Mouse (Mus musculus): ENCODE measurements around the gene Top2b. TPM values are rescaled to one million over a fixed set of nuclear protein-coding genes. Genes with fewer than 3 reads are reported as not detected.

Top2b gene
- polyA plus RNA-seq, 1 experiment from 2014 or later, result 26.3 TPM

DNA sequence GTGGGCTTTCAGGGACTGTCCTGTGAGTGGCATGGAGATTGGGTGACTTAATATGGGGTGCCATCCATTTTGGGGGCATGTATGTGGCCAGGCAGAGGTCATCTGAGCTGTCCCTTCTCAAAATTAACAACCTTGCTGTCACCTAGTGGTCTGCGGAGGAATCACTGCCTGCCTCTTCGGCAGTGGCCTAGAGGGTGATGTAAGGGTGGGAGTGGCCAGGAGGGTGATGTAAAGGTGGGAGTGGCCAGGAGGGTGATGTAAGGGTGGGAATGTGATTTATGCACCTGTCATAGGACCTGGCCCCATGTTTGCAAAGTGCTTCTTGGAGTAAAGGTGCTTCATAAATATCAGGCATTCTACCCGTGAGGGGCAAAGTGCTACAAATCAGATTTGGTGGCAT, 82.6 kb downstream of the Top2b start:
- ATAC-seq (peak; percentile 78), DNase-seq (ENCODE audit: low spot score) (peak; percentile 64)
- no peak overlapping the region for H3K9ac ChIP-seq (replicated peaks; ENCODE audit: low read depth)
- H3K4me3 ChIP-seq (ENCODE audit: low read depth, low read length), result no peak overlapping the region
- H3K9me3 ChIP-seq (ENCODE audit: low read length), result no peaks in the 10 kb centered on the region
- no peak for TF ChIP-seq EP300 (IDR thresholded peaks at IDR 0.05)
- peak; percentile 70 for TF ChIP-seq CTCF (IDR thresholded peaks at IDR 0.05)
- H3K36me3 ChIP-seq (ENCODE audit: insufficient read depth, low read length), result no peaks in the 10 kb centered on the region
- no peaks in the 10 kb centered on the region for H3K27me3 ChIP-seq (replicated peaks; ENCODE audit: insufficient read depth, low read length)
- H3K27ac ChIP-seq (ENCODE audit: low read length), result no peak overlapping the region
- H3K4me1 ChIP-seq (ENCODE audit: insufficient read depth, low read depth, low read length), result no peaks in the 10 kb centered on the region
- WGBS, result 40% methylated on average over 3 of the region's 3 CpGs
- no peak overlapping the region for H3K4me2 ChIP-seq (replicated peaks; ENCODE audit: low read depth, low read length)

DNA sequence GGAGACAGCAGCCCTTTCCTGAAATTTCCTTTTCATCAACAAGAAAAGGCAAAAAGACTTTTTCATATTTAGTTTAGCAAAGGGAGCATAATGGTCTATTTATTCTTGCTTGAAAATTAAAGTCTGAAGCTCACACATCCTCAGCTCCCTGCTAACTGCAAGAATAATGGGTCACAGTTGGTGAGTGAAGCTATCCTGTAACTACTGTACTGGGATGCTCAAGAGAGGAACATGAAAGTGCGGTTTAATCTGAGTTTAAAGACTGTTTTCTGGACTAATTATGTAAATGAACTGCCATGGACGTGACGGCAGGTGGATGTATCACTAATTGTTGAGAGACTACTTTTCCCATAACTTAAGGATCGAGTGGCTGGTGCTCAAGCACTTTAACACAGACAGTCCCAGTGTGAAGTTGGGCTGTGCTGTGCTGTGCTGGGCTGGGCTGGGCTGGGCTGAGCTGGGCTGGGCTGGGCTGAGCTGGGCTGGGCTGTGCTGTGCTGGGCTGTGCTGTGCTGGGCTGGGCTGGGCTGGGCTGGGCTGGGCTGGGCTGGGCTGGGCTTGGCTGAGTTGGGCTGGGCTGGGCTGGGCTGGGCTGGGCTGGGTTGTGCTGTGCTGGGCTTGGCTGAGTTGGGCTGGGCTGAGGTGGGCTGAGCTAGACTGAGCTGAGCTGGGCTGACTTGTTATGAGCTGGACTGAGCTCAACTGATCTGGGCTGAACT, 83.4 kb downstream of the Top2b start:
- WGBS, result 35% methylated on average over 4 of the region's 4 CpGs
- Histone ChIP-seq H3K9ac (replicated peaks; ENCODE audit: low read depth) (no peak overlapping the region), H3K4me1 (ENCODE audit: insufficient read depth, low read depth, low read length) (no peaks in the 10 kb centered on the region), H3K27me3 (replicated peaks; ENCODE audit: insufficient read depth, low read length) (no peaks in the 10 kb centered on the region), H3K4me3 (ENCODE audit: low read depth, low read length) (no peak overlapping the region), H3K4me2 (replicated peaks; ENCODE audit: low read depth, low read length) (no peak overlapping the region), H3K27ac (ENCODE audit: low read length) (no peak overlapping the region), H3K36me3 (ENCODE audit: insufficient read depth, low read length) (no peaks in the 10 kb centered on the region), H3K9me3 (ENCODE audit: low read length) (no peaks in the 10 kb centered on the region)
- TF ChIP-seq EP300 (IDR thresholded peaks at IDR 0.05) (no peak), CTCF (IDR thresholded peaks at IDR 0.05) (no peak)
- DNase-seq (ENCODE audit: low spot score) (peak; percentile 23), ATAC-seq (peak; percentile 72)

DNA sequence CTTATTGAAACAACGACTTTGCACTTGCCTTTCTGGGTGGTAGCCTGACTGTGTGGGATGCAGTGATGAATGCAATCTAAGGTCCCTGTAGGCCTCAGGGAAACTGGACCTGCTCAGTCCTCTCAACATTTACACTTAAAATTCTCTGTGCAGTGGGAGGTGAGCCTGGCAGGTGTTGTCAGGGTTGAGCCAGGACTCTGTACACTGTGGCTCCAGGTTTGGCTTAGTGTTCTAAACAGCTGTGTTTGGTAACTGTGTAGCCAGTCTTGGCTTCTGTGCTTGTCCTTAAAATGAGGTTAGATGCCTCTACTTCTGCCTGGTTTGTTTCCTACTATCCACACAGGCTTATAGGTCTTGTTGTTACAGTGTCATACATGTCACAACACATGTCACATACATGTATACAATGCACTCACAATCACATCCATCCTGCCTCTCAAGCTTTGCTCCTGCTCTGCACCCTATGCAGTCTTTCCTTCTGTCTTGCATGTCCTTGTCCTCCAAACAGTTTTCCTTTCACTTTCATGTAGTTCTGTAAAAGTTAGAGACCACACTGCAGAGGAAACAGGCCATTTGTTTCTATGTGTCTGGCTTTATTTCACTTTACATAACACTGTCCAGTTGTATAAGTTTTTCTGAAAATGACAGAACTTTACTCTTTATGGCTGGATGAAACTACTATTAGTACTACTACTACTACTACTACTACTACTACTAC, 113.8 kb downstream of the Top2b start:
- WGBS, result 89% methylated on average over 1 of the region's 1 CpGs
- Histone ChIP-seq H3K27ac (ENCODE audit: low read length) (no peak overlapping the region), H3K36me3 (ENCODE audit: insufficient read depth, low read length) (no peaks in the 10 kb centered on the region), H3K9me3 (ENCODE audit: low read length) (no peaks in the 10 kb centered on the region), H3K27me3 (replicated peaks; ENCODE audit: insufficient read depth, low read length) (no peaks in the 10 kb centered on the region), H3K9ac (replicated peaks; ENCODE audit: low read depth) (no peak overlapping the region), H3K4me2 (replicated peaks; ENCODE audit: low read depth, low read length) (no peak overlapping the region), H3K4me1 (ENCODE audit: insufficient read depth, low read depth, low read length) (no peaks in the 10 kb centered on the region), H3K4me3 (ENCODE audit: low read depth, low read length) (no peak overlapping the region)
- no peak for TF ChIP-seq EP300 (IDR thresholded peaks at IDR 0.05)
- no peak for TF ChIP-seq CTCF (IDR thresholded peaks at IDR 0.05)
- no peak for DNase-seq (ENCODE audit: low spot score)
- no peak for ATAC-seq

DNA sequence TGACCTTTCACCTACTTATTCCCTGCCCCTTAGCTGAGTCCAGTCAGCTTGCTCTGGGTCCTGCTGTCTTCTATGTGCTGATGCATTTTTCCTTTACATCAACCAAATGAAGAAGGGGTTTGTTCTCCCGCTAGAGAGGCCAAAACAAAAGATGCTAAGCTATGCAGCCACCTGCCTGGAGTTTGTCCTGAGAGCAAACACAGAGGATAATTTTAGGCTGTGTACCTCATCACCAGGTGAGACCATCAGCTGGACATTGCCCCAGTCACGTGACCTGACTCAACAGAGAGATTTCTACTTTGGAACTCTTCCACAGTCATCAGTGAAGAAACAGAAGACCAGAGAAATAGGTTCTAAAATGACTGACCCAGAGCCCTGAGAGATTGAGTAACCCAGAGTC, 114.5 kb downstream of the Top2b start:
- TF ChIP-seq CTCF (IDR thresholded peaks at IDR 0.05) (no peak), EP300 (IDR thresholded peaks at IDR 0.05) (no peak)
- H3K36me3 ChIP-seq (ENCODE audit: insufficient read depth, low read length), result no peaks in the 10 kb centered on the region
- H3K4me2 ChIP-seq (replicated peaks; ENCODE audit: low read depth, low read length), result no peak overlapping the region
- H3K9ac ChIP-seq (replicated peaks; ENCODE audit: low read depth), result no peak overlapping the region
- no peak overlapping the region for H3K4me3 ChIP-seq (ENCODE audit: low read depth, low read length)
- DNase-seq (ENCODE audit: low spot score) (no peak), ATAC-seq (no peak)
- no peak overlapping the region for H3K27ac ChIP-seq (ENCODE audit: low read length)
- 80% methylated on average over 2 of the region's 2 CpGs for WGBS
- H3K9me3 ChIP-seq (ENCODE audit: low read length), result no peaks in the 10 kb centered on the region
- no peaks in the 10 kb centered on the region for H3K4me1 ChIP-seq (ENCODE audit: insufficient read depth, low read depth, low read length)
- H3K27me3 ChIP-seq (replicated peaks; ENCODE audit: insufficient read depth, low read length), result no peaks in the 10 kb centered on the region

DNA sequence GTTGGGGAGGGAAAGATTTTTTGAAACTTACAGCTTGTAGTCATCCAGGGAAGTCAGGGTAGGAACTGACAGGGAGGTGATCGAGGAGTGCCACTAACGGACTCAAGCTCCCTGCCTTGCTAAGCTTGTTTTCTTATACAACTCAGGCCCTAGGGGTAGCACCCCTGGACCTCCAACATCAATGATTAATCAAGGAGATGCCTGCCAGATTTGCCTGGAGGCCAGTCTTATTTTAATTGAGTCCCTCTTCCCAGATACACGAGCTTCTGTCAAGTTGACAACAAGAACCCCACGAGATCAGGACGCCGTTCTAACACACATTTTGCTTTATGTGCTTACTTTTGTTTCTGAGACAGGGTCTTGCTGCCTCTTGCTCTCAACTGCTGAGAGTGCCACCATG, 115.6 kb downstream of the Top2b start:
- no peak overlapping the region for H3K27ac ChIP-seq (ENCODE audit: low read length)
- WGBS, result 76% methylated on average over 6 of the region's 6 CpGs
- no peak for ATAC-seq

DNA sequence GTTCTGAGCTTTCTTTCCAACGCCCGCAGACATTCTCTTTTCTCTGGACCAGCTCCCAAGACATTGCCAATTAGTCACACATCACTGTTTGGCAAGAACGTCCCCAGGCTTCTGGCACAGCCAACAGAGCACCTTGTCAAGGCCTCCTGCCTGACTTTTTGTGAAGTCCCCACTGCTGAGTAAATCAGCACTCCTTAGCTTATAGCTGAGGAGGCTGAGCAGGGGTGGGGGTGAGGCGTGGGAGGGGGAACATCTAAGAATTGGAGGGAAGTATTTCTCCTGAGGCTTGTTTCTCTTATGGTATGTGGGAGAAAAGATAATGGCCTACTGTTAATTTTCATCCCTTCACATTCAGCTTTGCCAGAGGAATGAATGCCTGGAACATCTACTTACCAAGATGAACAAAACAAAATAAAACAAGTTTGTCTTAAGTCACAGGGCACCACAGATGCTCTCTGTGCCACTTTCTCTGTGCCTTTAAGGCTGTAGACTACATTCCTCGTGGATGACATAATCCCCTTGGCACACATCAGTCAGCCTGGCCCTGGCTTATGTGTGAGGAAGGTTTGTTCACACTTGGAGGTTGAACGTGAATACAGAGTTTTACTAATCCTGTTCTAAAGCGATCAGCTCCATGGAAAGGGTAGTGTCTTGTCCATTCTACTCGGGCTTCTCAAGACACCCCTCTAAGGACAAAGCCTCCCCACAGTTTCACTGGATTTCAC, 118.8 kb downstream of the Top2b start:
- TF ChIP-seq CTCF (IDR thresholded peaks at IDR 0.05) (no peak), EP300 (IDR thresholded peaks at IDR 0.05) (no peak)
- Histone ChIP-seq H3K9me3 (ENCODE audit: low read length) (no peaks in the 10 kb centered on the region), H3K4me2 (replicated peaks; ENCODE audit: low read depth, low read length) (no peak overlapping the region), H3K27ac (ENCODE audit: low read length) (no peak overlapping the region), H3K4me3 (ENCODE audit: low read depth, low read length) (no peak overlapping the region), H3K27me3 (replicated peaks; ENCODE audit: insufficient read depth, low read length) (no peaks in the 10 kb centered on the region), H3K36me3 (ENCODE audit: insufficient read depth, low read length) (no peaks in the 10 kb centered on the region), H3K4me1 (ENCODE audit: insufficient read depth, low read depth, low read length) (no peaks in the 10 kb centered on the region), H3K9ac (replicated peaks; ENCODE audit: low read depth) (no peak overlapping the region)
- ATAC-seq, result peak; percentile 94
- 41% methylated on average over 8 of the region's 8 CpGs for WGBS
- peak; percentile 74 for DNase-seq (ENCODE audit: low spot score)

More for the DNA sequence above, 115.6 kb downstream of the Top2b start:
- H3K4me1 ChIP-seq (ENCODE audit: insufficient read depth, low read depth, low read length), result no peaks in the 10 kb centered on the region
- H3K27me3 ChIP-seq (replicated peaks; ENCODE audit: insufficient read depth, low read length), result no peaks in the 10 kb centered on the region
- H3K9me3 ChIP-seq (ENCODE audit: low read length), result no peaks in the 10 kb centered on the region
- no peaks in the 10 kb centered on the region for H3K36me3 ChIP-seq (ENCODE audit: insufficient read depth, low read length)
- no peak for TF ChIP-seq EP300 (IDR thresholded peaks at IDR 0.05)
- no peak for TF ChIP-seq CTCF (IDR thresholded peaks at IDR 0.05)
- no peak overlapping the region for H3K9ac ChIP-seq (replicated peaks; ENCODE audit: low read depth)
- no peak overlapping the region for H3K4me2 ChIP-seq (replicated peaks; ENCODE audit: low read depth, low read length)
- DNase-seq (ENCODE audit: low spot score), result no peak
- H3K4me3 ChIP-seq (ENCODE audit: low read depth, low read length), result no peak overlapping the region

Other genes with a start within 250 kb of the Top2b start
- gene Ngly1, start 115.9 kb upstream of the Top2b start, polyA plus RNA-seq (2015; fragmentation: Nextera tagmentation; extraction: Ambion mirVana), result 39.0 and 45.3 TPM in 2 replicates
- 1.7 and 2.8 TPM in 2 replicates for gene Oxsm, start 115.4 kb upstream of the Top2b start, polyA plus RNA-seq (2015; fragmentation: Nextera tagmentation; extraction: Ambion mirVana)

All from lung, postnatal 0 days (tissue).